Mouse (Mus musculus) erythroblast, embryonic 14.5 days (primary cell): ENCODE measurements at regions not wholly inside any gene's neighbourhood (a gene's known extent, or its start where the extent isn't known, plus 50 kb on each side); places are given as distances from the start of the nearest gene placed in this dataset.

Experiments used
- GATA1 ChIP-seq: IDR thresholded peaks from 2 replicates; pipeline ENCODE4 v1.6.1; 2012; ENCODE audit warnings: low read length, inconsistent platforms, mixed read lengths
- TAL1 ChIP-seq: IDR thresholded peaks from 3 replicates; pipeline ENCODE4 v1.6.1; 2012; ENCODE audit warnings: low read length, inconsistent platforms, mixed read lengths

DNA sequence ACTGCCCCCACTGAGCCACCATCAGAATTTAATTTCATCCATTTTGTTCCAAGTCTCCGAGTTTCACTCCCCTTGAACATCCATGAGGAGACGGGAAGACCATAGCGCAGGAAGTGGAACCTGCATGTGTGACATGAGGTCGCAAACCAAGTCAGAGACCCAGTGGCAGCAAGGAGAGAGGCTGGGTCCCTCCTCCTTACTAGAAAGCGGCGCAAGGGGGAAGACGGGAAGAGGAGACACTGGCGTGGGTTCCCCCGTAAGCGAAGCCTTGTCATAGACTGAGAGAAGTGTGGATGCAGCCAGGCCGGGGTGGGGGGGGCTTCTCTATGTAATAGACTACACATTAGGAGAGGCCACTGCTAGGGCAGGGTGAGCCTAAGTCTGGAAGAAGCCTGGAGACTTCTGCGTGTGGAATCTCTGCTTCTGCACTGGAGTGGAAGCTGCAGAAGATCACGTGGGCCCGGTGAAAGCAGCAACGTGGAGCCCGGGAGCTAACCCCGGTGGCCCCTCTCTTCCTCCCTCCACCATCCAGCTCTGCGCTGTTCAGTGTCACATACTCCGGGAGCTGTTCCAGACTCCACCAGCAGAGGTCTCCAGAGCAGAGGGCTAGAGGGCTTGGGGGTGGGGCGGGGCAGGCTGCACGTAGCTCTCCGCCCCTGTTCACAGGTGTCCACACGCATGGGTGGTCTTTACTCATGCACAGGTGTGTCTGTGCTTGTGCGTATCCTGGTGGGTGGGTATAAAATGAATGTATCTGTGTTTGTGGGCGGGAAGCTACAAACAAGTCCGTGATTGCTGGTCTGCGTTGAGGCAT, 159.4 kb downstream of the Zfp36l2 start:
- TF ChIP-seq GATA1: no peak
- no peak for TF ChIP-seq TAL1
